Mouse (Mus musculus) testis, adult 2 months (tissue): ENCODE data around the gene Lin37.
A peak's percentile ranks its signal among the peaks of the same experiment; 100 is the strongest.

ENCODE experiments used
- CTCF ChIP-seq: fragments of 200-500 bp; IDR thresholded peaks from 2 replicates; pipeline ENCODE4 v1.5.1; 2012; ENCODE audit warnings: low read depth, mild to moderate bottlenecking, inconsistent platforms, low read length, moderate library complexity; ENCODE audit not compliant: control insufficient read depth, insufficient read depth, insufficient replicate concordance
- POLR2A ChIP-seq: fragments of 200-500 bp; IDR thresholded peaks from 2 replicates; pipeline ENCODE4 v1.6.1; 2012; ENCODE audit warnings: low read depth, mild to moderate bottlenecking, inconsistent platforms, low read length, moderate library complexity; ENCODE audit not compliant: control insufficient read depth

GRCm38 (mm10) chr7:30607706-30608309, 48.2 kb upstream of the Lin37 start:
- TF ChIP-seq POLR2A (no peak), CTCF (peak; percentile 51; the same call in 1 of the 2 replicates)
